Mouse (Mus musculus) MEL (cell line): ENCODE results near the gene Dpf2. TPM values are rescaled to one million over a fixed set of nuclear protein-coding genes. Genes with fewer than 3 reads are reported as not detected.

ENCODE experiments used
- DNase-seq: peaks from one replicate; pipeline ENCODE4 v3.0.0; 2011; ENCODE audit warnings: low read depth, low spot score
- H3K27ac ChIP-seq: 2 replicates; pipeline ENCODE4 v1.5.1; 2012; ENCODE audit warnings: low read depth, mild to moderate bottlenecking, control low read depth, low read length, moderate library complexity; ENCODE audit not compliant: control insufficient read depth
- H3K27me3 ChIP-seq, 2 experiments: fragments of 150-350 bp in 1 of 2; sonication (generic) in 1 of 2; 2 replicates each; pipeline ENCODE4 v1.6.1; 2012; ENCODE audit warnings: low read length in 2 of 2, mild to moderate bottlenecking in 2 of 2, improper control_type of control experiment in 1 of 2, moderate library complexity in 1 of 2; ENCODE audit not compliant: insufficient read depth in 2 of 2, control insufficient read depth in 1 of 2
- H3K36me3 ChIP-seq, 2 experiments: 2 replicates each; pipeline ENCODE4 v1.6.1; 2012 to 2014; ENCODE audit warnings: low read length in 2 of 2, improper control_type of control experiment in 1 of 2, inconsistent platforms in 1 of 2, mild to moderate bottlenecking in 1 of 2; ENCODE audit not compliant: insufficient read depth in 2 of 2, control insufficient read depth in 1 of 2
- H3K4me1 ChIP-seq, 2 experiments: fragments of 150-350 bp in 1 of 2; sonication (generic) in 1 of 2; 2 replicates each; pipeline ENCODE4 v1.6.1; 2012; ENCODE audit warnings: low read length in 2 of 2, improper control_type of control experiment in 1 of 2, mild to moderate bottlenecking in 1 of 2; ENCODE audit not compliant: insufficient read depth in 2 of 2, control insufficient read depth in 1 of 2
- H3K4me3 ChIP-seq, 2 experiments: fragments of 150-350 bp in 1 of 2; sonication (generic) in 1 of 2; 2 replicates each; pipeline ENCODE4 v1.5.1; 2012; ENCODE audit warnings: low read depth in 2 of 2, low read length in 2 of 2, mild to moderate bottlenecking in 2 of 2, moderate library complexity in 2 of 2, control low read depth in 1 of 2, improper control_type of control experiment in 1 of 2; ENCODE audit not compliant: control insufficient read depth in 1 of 2, insufficient read depth in 1 of 2
- H3K79me2 ChIP-seq: 2 replicates; pipeline ENCODE4 v1.6.1; 2012; ENCODE audit warnings: mild to moderate bottlenecking, low read length, moderate library complexity; ENCODE audit not compliant: control insufficient read depth, poor library complexity, insufficient read depth
- H3K9ac ChIP-seq: 2 replicates; pipeline ENCODE4 v1.6.1; 2012; ENCODE audit warnings: low read depth, mild to moderate bottlenecking, control low read depth, low read length, moderate library complexity; ENCODE audit not compliant: control insufficient read depth, poor library complexity, severe bottlenecking
- H3K9me3 ChIP-seq: fragments of 150-350 bp; sonication (generic); replicated peaks from 2 replicates; pipeline ENCODE4 v1.6.1; 2012; ENCODE audit warnings: mild to moderate bottlenecking, low read length, improper control_type of control experiment, moderate library complexity; ENCODE audit not compliant: insufficient read depth
- CHD1 ChIP-seq: IDR thresholded peaks from 2 replicates; pipeline ENCODE4 v1.6.1; 2012; ENCODE audit warnings: low read depth, mild to moderate bottlenecking, inconsistent platforms, low read length, improper control_type of control experiment
- CHD2 ChIP-seq: IDR thresholded peaks from 2 replicates; pipeline ENCODE4 v1.6.1; 2011; ENCODE audit warnings: low read length, improper control_type of control experiment
- CTCF ChIP-seq, 3 experiments: IDR thresholded peaks in 2 of 3; conservative IDR thresholded peaks in 1 of 3; 2 replicates each; pipeline ENCODE4 v1.5.1; 2011 to 2012; ENCODE audit warnings: low read length in 3 of 3, low read depth in 2 of 3, mild to moderate bottlenecking in 2 of 3, improper control_type of control experiment in 1 of 3, inconsistent platforms in 1 of 3, mixed read lengths in 1 of 3, moderate library complexity in 1 of 3; ENCODE audit not compliant: control insufficient read depth in 1 of 3, insufficient read depth in 1 of 3, poor library complexity in 1 of 3, severe bottlenecking in 1 of 3
- EP300 ChIP-seq, 2 experiments: IDR thresholded peaks; 2 replicates each; pipeline ENCODE4 v1.6.1; 2011; ENCODE audit warnings: improper control_type of control experiment in 2 of 2, low read length in 2 of 2, low read depth in 1 of 2, mild to moderate bottlenecking in 1 of 2
- GABPA ChIP-seq: IDR thresholded peaks from 2 replicates; pipeline ENCODE4 v1.6.1; 2012; ENCODE audit warnings: low read depth, mild to moderate bottlenecking, inconsistent platforms, low read length, improper control_type of control experiment, moderate library complexity
- KAT2A ChIP-seq: conservative IDR thresholded peaks from 2 replicates; pipeline ENCODE4 v1.6.1; 2012; ENCODE audit warnings: low read depth, low read length, improper control_type of control experiment, inconsistent platforms
- MAX ChIP-seq: IDR thresholded peaks from 2 replicates; pipeline ENCODE4 v1.6.1; 2011; ENCODE audit warnings: low read length, improper control_type of control experiment
- MEF2A ChIP-seq: IDR thresholded peaks from 2 replicates; pipeline ENCODE4 v1.6.1; 2014; ENCODE audit warnings: low read depth, mild to moderate bottlenecking, inconsistent platforms, low read length, improper control_type of control experiment; ENCODE audit not compliant: poor library complexity, insufficient replicate concordance, severe bottlenecking; ENCODE audit errors: extremely low read depth
- MXI1 ChIP-seq: IDR thresholded peaks from 2 replicates; pipeline ENCODE4 v1.6.1; 2011; ENCODE audit warnings: mild to moderate bottlenecking, low read depth, low read length, improper control_type of control experiment
- NELFE ChIP-seq: IDR thresholded peaks from 2 replicates; pipeline ENCODE4 v1.6.1; 2011; ENCODE audit warnings: low read depth, low read length, improper control_type of control experiment
- NRF1 ChIP-seq: IDR thresholded peaks from 2 replicates; pipeline ENCODE4 v1.6.1; 2014; ENCODE audit warnings: low read depth, mild to moderate bottlenecking, inconsistent platforms, low read length, improper control_type of control experiment, moderate library complexity; ENCODE audit not compliant: poor library complexity, insufficient read depth, severe bottlenecking
- POLR2A ChIP-seq, 2 experiments: IDR thresholded peaks; 2 replicates each; pipeline ENCODE4 v1.6.1; 2011 to 2012; ENCODE audit warnings: low read length in 2 of 2, mild to moderate bottlenecking in 2 of 2, control low read depth in 1 of 2, improper control_type of control experiment in 1 of 2, low read depth in 1 of 2, moderate library complexity in 1 of 2; ENCODE audit not compliant: control insufficient read depth in 1 of 2, insufficient read depth in 1 of 2, poor library complexity in 1 of 2
- SMC3 ChIP-seq: IDR thresholded peaks from 2 replicates; pipeline ENCODE4 v1.6.1; 2011; ENCODE audit warnings: low read depth, low read length, improper control_type of control experiment
- TBP ChIP-seq: IDR thresholded peaks from 2 replicates; pipeline ENCODE4 v1.8.0; 2011; ENCODE audit warnings: low read depth, low read length, improper control_type of control experiment
- polyA plus RNA-seq, 2 experiments: library from polyadenylated mRNA; stranded (reverse) in 1 of 2; unstranded in 1 of 2; fragments of >175 nt in 1 of 2; fragments of >200 nt in 1 of 2; gene quantifications; 2 replicates each; pipeline versions ENCODE4 v1.2.1 to v1.2.4; 2012; ENCODE audit warnings: low replicate concordance in 2 of 2, low read depth in 1 of 2; ENCODE audit not compliant: insufficient read length in 2 of 2, insufficient read depth in 1 of 2, missing spikeins in 1 of 2
- total RNA-seq: library from RNA; depleted of rRNA; stranded (reverse); fragments of 300-350 nt; gene quantifications from 2 replicates; pipeline ENCODE4 v1.2.3, GENCODE M21; 2012

Gene Dpf2
- total and polyA plus RNA-seq, 3 experiments: 58.6 to 166 (median 133) TPM

GRCm38 (mm10) chr19:5892262-5892661 lies 20.5 kb downstream of the Dpf2 start:
- H3K4me3 ChIP-seq: no peak overlapping the region
- H3K79me2 ChIP-seq: no peaks in the 10 kb centered on the region; the same call in 1 of the 2 replicates
- H3K9ac ChIP-seq: no peak overlapping the region
- H3K27ac ChIP-seq: no peak overlapping the region
- TF ChIP-seq TBP (no peak), NRF1 (no peak), POLR2A (IDR thresholded peaks at IDR 0.05; ENCODE audit: control insufficient read depth in 1 of 2, insufficient read depth in 1 of 2, low read depth in 1 of 2, low read length in 2 of 2, poor library complexity in 1 of 2) (no peak), KAT2A (no peak), MAX (no peak), CHD1 (no peak), EP300 (IDR thresholded peaks at IDR 0.05; ENCODE audit: low read depth in 1 of 2, low read length in 2 of 2) (no peak), GABPA (no peak), NELFE (no peak), MEF2A (no peak)
- DNase-seq: no peak
- peaks cover 0 to 6% of the 10 kb centered on the region in 2 experiments; a peak in 2 of 4 replicates for H3K4me1 ChIP-seq
- peaks cover 6% of the 10 kb centered on the region in 2 experiments for H3K36me3 ChIP-seq
- H3K9me3 ChIP-seq: no peaks in the 10 kb centered on the region
- H3K27me3 ChIP-seq: no peaks in the 10 kb centered on the region

GRCm38 (mm10) chr19:5891521-5892258 lies 21.1 kb downstream of the Dpf2 start:
- no peak for TF ChIP-seq CTCF (IDR thresholded peaks at IDR 0.05 in 2 of 3, conservative IDR thresholded peaks at IDR 0.05 in 1 of 3; ENCODE audit: control insufficient read depth in 1 of 3, insufficient read depth in 1 of 3, low read depth in 2 of 3, low read length in 3 of 3, poor library complexity in 1 of 3, severe bottlenecking in 1 of 3)
- no peak for TF ChIP-seq GABPA
- no peak for TF ChIP-seq MXI1
- no peak for TF ChIP-seq KAT2A
- no peak for TF ChIP-seq SMC3
- no peak for TF ChIP-seq CHD2
- no peak for TF ChIP-seq POLR2A (IDR thresholded peaks at IDR 0.05; ENCODE audit: control insufficient read depth in 1 of 2, insufficient read depth in 1 of 2, low read depth in 1 of 2, low read length in 2 of 2, poor library complexity in 1 of 2)
- no peak for TF ChIP-seq MAX
- Histone ChIP-seq H3K27ac (no peak overlapping the region), H3K27me3 (no peaks in the 10 kb centered on the region), H3K9me3 (no peaks in the 10 kb centered on the region), H3K4me1 (peaks cover 0 to 6% of the 10 kb centered on the region in 2 experiments; a peak in 2 of 4 replicates), H3K9ac (no peak overlapping the region), H3K79me2 (no peaks in the 10 kb centered on the region; the same call in 1 of the 2 replicates), H3K36me3 (peaks cover 4 to 6% of the 10 kb centered on the region in 2 experiments; a peak in 3 of 4 replicates), H3K4me3 (no peak overlapping the region)
- no peak for DNase-seq
